Mouse (Mus musculus) MEL (cell line): ENCODE measurements around the gene Pimreg. TPM values are rescaled to one million over a fixed set of nuclear protein-coding genes. Genes with fewer than 3 reads are reported as not detected.

Experiments used
- DNase-seq: peaks from one replicate; pipeline ENCODE4 v3.0.0; 2011; ENCODE audit warnings: low read depth, low spot score
- H3K27ac ChIP-seq: 2 replicates; pipeline ENCODE4 v1.5.1; 2012; ENCODE audit warnings: low read depth, mild to moderate bottlenecking, control low read depth, low read length, moderate library complexity; ENCODE audit not compliant: control insufficient read depth
- H3K27me3 ChIP-seq, 2 experiments: fragments of 150-350 bp in 1 of 2; sonication (generic) in 1 of 2; 2 replicates each; pipeline ENCODE4 v1.6.1; 2012; ENCODE audit warnings: low read length in 2 of 2, mild to moderate bottlenecking in 2 of 2, improper control_type of control experiment in 1 of 2, moderate library complexity in 1 of 2; ENCODE audit not compliant: insufficient read depth in 2 of 2, control insufficient read depth in 1 of 2
- H3K36me3 ChIP-seq, 2 experiments: 2 replicates each; pipeline ENCODE4 v1.6.1; 2012 to 2014; ENCODE audit warnings: low read length in 2 of 2, improper control_type of control experiment in 1 of 2, inconsistent platforms in 1 of 2, mild to moderate bottlenecking in 1 of 2; ENCODE audit not compliant: insufficient read depth in 2 of 2, control insufficient read depth in 1 of 2
- H3K4me1 ChIP-seq, 2 experiments: fragments of 150-350 bp in 1 of 2; sonication (generic) in 1 of 2; 2 replicates each; pipeline ENCODE4 v1.6.1; 2012; ENCODE audit warnings: low read length in 2 of 2, improper control_type of control experiment in 1 of 2, mild to moderate bottlenecking in 1 of 2; ENCODE audit not compliant: insufficient read depth in 2 of 2, control insufficient read depth in 1 of 2
- H3K4me3 ChIP-seq, 2 experiments: fragments of 150-350 bp in 1 of 2; sonication (generic) in 1 of 2; 2 replicates each; pipeline ENCODE4 v1.5.1; 2012; ENCODE audit warnings: low read depth in 2 of 2, low read length in 2 of 2, mild to moderate bottlenecking in 2 of 2, moderate library complexity in 2 of 2, control low read depth in 1 of 2, improper control_type of control experiment in 1 of 2; ENCODE audit not compliant: control insufficient read depth in 1 of 2, insufficient read depth in 1 of 2
- H3K79me2 ChIP-seq: 2 replicates; pipeline ENCODE4 v1.6.1; 2012; ENCODE audit warnings: mild to moderate bottlenecking, low read length, moderate library complexity; ENCODE audit not compliant: control insufficient read depth, poor library complexity, insufficient read depth
- H3K9ac ChIP-seq: 2 replicates; pipeline ENCODE4 v1.6.1; 2012; ENCODE audit warnings: low read depth, mild to moderate bottlenecking, control low read depth, low read length, moderate library complexity; ENCODE audit not compliant: control insufficient read depth, poor library complexity, severe bottlenecking
- H3K9me3 ChIP-seq: fragments of 150-350 bp; sonication (generic); replicated peaks from 2 replicates; pipeline ENCODE4 v1.6.1; 2012; ENCODE audit warnings: mild to moderate bottlenecking, low read length, improper control_type of control experiment, moderate library complexity; ENCODE audit not compliant: insufficient read depth
- BHLHE40 ChIP-seq: IDR thresholded peaks from 2 replicates; pipeline ENCODE4 v1.6.1; 2012; ENCODE audit warnings: low read depth, mild to moderate bottlenecking, inconsistent platforms, low read length, improper control_type of control experiment, borderline replicate concordance
- CHD1 ChIP-seq: IDR thresholded peaks from 2 replicates; pipeline ENCODE4 v1.6.1; 2012; ENCODE audit warnings: low read depth, mild to moderate bottlenecking, inconsistent platforms, low read length, improper control_type of control experiment
- CTCF ChIP-seq, 3 experiments: IDR thresholded peaks in 2 of 3; conservative IDR thresholded peaks in 1 of 3; 2 replicates each; pipeline ENCODE4 v1.5.1; 2011 to 2012; ENCODE audit warnings: low read length in 3 of 3, low read depth in 2 of 3, mild to moderate bottlenecking in 2 of 3, improper control_type of control experiment in 1 of 3, inconsistent platforms in 1 of 3, mixed read lengths in 1 of 3, moderate library complexity in 1 of 3; ENCODE audit not compliant: control insufficient read depth in 1 of 3, insufficient read depth in 1 of 3, poor library complexity in 1 of 3, severe bottlenecking in 1 of 3
- E2F4 ChIP-seq: IDR thresholded peaks from 2 replicates; pipeline ENCODE4 v1.6.1; 2011; ENCODE audit warnings: low read depth, low read length, improper control_type of control experiment, borderline replicate concordance
- ELF1 ChIP-seq: IDR thresholded peaks from 2 replicates; pipeline ENCODE4 v1.6.1; 2014; ENCODE audit warnings: low read depth, mild to moderate bottlenecking, inconsistent platforms, low read length, improper control_type of control experiment, moderate library complexity
- EP300 ChIP-seq, 2 experiments: IDR thresholded peaks; 2 replicates each; pipeline ENCODE4 v1.6.1; 2011; ENCODE audit warnings: improper control_type of control experiment in 2 of 2, low read length in 2 of 2, low read depth in 1 of 2, mild to moderate bottlenecking in 1 of 2
- GATA1 ChIP-seq: IDR thresholded peaks from 2 replicates; pipeline ENCODE4 v1.6.1; 2011; ENCODE audit warnings: low read depth, low read length, improper control_type of control experiment
- HCFC1 ChIP-seq: IDR thresholded peaks from 2 replicates; pipeline ENCODE4 v1.6.1; 2012; ENCODE audit warnings: low read depth, mild to moderate bottlenecking, inconsistent platforms, low read length, improper control_type of control experiment, moderate library complexity
- JUND ChIP-seq: IDR thresholded peaks from 2 replicates; pipeline ENCODE4 v1.6.1; 2011; ENCODE audit warnings: low read depth, mild to moderate bottlenecking, improper control_type of control experiment, low read length
- KAT2A ChIP-seq: conservative IDR thresholded peaks from 2 replicates; pipeline ENCODE4 v1.6.1; 2012; ENCODE audit warnings: low read depth, low read length, improper control_type of control experiment, inconsistent platforms
- MAFK ChIP-seq: IDR thresholded peaks from 2 replicates; pipeline ENCODE4 v1.6.1; 2011; ENCODE audit warnings: low read depth, mild to moderate bottlenecking, low read length, improper control_type of control experiment, borderline replicate concordance
- MAZ ChIP-seq: IDR thresholded peaks from 2 replicates; pipeline ENCODE4 v1.6.1; 2012; ENCODE audit warnings: low read depth, mild to moderate bottlenecking, inconsistent platforms, low read length, improper control_type of control experiment
- RAD21 ChIP-seq: IDR thresholded peaks from 2 replicates; pipeline ENCODE4 v1.6.1; 2011; ENCODE audit warnings: mild to moderate bottlenecking, low read depth, low read length, improper control_type of control experiment
- RCOR1 ChIP-seq: IDR thresholded peaks from 2 replicates; pipeline ENCODE4 v1.6.1; 2012; ENCODE audit warnings: low read depth, mild to moderate bottlenecking, inconsistent platforms, low read length, improper control_type of control experiment
- SMC3 ChIP-seq: IDR thresholded peaks from 2 replicates; pipeline ENCODE4 v1.6.1; 2011; ENCODE audit warnings: low read depth, low read length, improper control_type of control experiment
- ZC3H11A ChIP-seq: IDR thresholded peaks from 2 replicates; pipeline ENCODE4 v1.6.1; 2012; ENCODE audit warnings: low read depth, mild to moderate bottlenecking, inconsistent platforms, low read length, improper control_type of control experiment
- ZKSCAN1 ChIP-seq: IDR thresholded peaks from 2 replicates; pipeline ENCODE4 v1.6.1; 2012; ENCODE audit warnings: low read depth, mild to moderate bottlenecking, inconsistent platforms, low read length, improper control_type of control experiment, moderate library complexity
- ZMIZ1 ChIP-seq: IDR thresholded peaks from 2 replicates; pipeline ENCODE4 v1.6.1; 2012; ENCODE audit warnings: low read depth, mild to moderate bottlenecking, inconsistent platforms, low read length, improper control_type of control experiment, moderate library complexity
- polyA plus RNA-seq, 2 experiments: library from polyadenylated mRNA; stranded (reverse) in 1 of 2; unstranded in 1 of 2; fragments of >175 nt in 1 of 2; fragments of >200 nt in 1 of 2; gene quantifications; 2 replicates each; pipeline versions ENCODE4 v1.2.1 to v1.2.4; 2012; ENCODE audit warnings: low replicate concordance in 2 of 2, low read depth in 1 of 2; ENCODE audit not compliant: insufficient read length in 2 of 2, insufficient read depth in 1 of 2, missing spikeins in 1 of 2
- total RNA-seq: library from RNA; depleted of rRNA; stranded (reverse); fragments of 300-350 nt; gene quantifications from 2 replicates; pipeline ENCODE4 v1.2.3, GENCODE M21; 2012

Gene Pimreg
- total and polyA plus RNA-seq, 3 experiments, result 24.3 to 45.3 TPM; not detected in 1

DNA sequence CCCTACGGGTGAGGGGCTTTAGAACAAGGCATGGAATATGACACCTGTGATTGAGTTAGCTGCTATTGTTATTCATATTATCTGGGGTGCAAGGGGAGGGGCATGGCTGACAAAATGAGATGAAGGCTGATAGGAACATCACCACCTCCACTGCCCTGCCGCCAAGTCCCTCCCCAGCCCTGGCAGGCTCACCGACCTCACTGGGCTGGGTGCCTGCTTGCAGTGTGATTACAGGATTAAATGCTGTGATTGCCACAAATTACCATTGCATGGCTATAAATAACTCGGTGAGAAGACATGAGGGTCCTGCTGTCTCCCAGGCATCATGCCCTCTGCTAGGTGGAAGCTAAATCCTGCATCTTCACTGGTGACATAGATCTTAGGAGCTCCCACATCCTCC is 36.8 kb downstream of the Pimreg start (continued):
- no peak for TF ChIP-seq BHLHE40

DNA sequence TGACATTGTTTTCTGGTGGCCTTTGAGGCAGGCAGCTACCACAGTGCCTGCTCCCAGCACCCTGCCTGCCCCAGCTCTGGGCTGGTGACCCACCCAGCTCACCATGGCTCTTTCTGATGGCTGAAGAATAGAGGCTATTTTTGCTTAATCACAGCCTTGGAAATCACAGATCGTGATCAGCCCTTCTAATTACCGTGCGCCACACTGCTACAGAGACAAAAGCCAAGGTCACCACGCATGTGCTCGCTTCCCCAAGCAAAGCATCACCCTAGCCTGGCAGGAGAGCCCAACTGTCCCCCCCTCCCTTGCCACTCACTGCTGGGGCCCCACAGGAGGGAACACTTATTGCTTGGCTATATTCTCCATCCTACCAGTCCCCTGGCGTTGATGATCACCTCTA is 38.6 kb downstream of the Pimreg start:
- Histone ChIP-seq H3K36me3 (no peaks in the 10 kb centered on the region), H3K27me3 (no peaks in the 10 kb centered on the region), H3K4me1 (no peaks in the 10 kb centered on the region), H3K9me3 (no peaks in the 10 kb centered on the region), H3K27ac (no peak overlapping the region), H3K4me3 (no peak overlapping the region), H3K79me2 (no peaks in the 10 kb centered on the region), H3K9ac (no peak overlapping the region)
- no peak for DNase-seq
- TF ChIP-seq KAT2A (no peak), ZKSCAN1 (no peak), E2F4 (no peak), CHD1 (no peak), RCOR1 (no peak), JUND (no peak), ZMIZ1 (no peak), MAFK (no peak), ELF1 (no peak), RAD21 (no peak), ZC3H11A (no peak), HCFC1 (no peak), MAZ (no peak), SMC3 (no peak), CTCF (IDR thresholded peaks at IDR 0.05 in 2 of 3, conservative IDR thresholded peaks at IDR 0.05 in 1 of 3; ENCODE audit: control insufficient read depth in 1 of 3, insufficient read depth in 1 of 3, low read depth in 2 of 3, low read length in 3 of 3, poor library complexity in 1 of 3, severe bottlenecking in 1 of 3) (no peak), GATA1 (no peak)

DNA sequence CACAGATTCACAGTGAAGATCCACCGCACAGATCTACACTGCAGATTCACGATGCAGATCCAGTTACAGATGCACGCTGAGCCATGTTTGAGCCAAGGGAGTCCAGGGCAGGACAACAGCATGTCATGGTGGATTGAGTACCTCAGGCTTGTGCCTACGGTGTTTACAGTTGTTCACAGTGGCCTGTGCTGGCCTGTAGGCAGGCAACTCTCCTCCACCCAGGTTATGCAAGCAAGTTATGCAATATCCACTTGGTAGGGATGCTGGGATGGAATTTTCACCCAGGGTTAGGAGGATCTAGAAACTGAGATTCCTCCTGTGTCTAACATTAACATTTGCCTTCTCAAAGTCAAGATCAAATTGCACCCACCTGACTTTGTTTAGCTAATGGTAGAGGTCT is 40.8 kb downstream of the Pimreg start:
- TF ChIP-seq CHD1, result no peak
- no peak for TF ChIP-seq ZMIZ1
- TF ChIP-seq EP300 (IDR thresholded peaks at IDR 0.05; ENCODE audit: low read depth in 1 of 2, low read length in 2 of 2), result no peak
- no peaks in the 10 kb centered on the region for H3K79me2 ChIP-seq
- H3K27me3 ChIP-seq, result no peaks in the 10 kb centered on the region
- H3K4me1 ChIP-seq, result no peaks in the 10 kb centered on the region
- H3K9ac ChIP-seq, result no peak overlapping the region
- H3K27ac ChIP-seq, result no peak overlapping the region
- DNase-seq, result no peak
- no peaks in the 10 kb centered on the region for H3K36me3 ChIP-seq
- no peaks in the 10 kb centered on the region for H3K9me3 ChIP-seq
- no peak overlapping the region for H3K4me3 ChIP-seq
